Mouse (Mus musculus) CH12.LX (cell line): ENCODE measurements around the gene Plekhh3. TPM values are rescaled to one million over a fixed set of nuclear protein-coding genes. Genes with fewer than 3 reads are reported as not detected.

ENCODE experiments used
- DNase-seq: peaks from one replicate; pipeline ENCODE4 v3.0.0-alpha.2; 2013; ENCODE audit errors: extremely low read depth
- H3K27ac ChIP-seq: 2 replicates; pipeline ENCODE4 v1.5.1; 2012; ENCODE audit warnings: low read depth, mild to moderate bottlenecking, control low read depth, moderate library complexity; ENCODE audit not compliant: insufficient read depth
- H3K27me3 ChIP-seq: replicated peaks from 2 replicates; pipeline ENCODE3; 2012; ENCODE audit warnings: inconsistent platforms
- H3K36me3 ChIP-seq, 2 experiments: replicated peaks in 1 of 2; 2 replicates each; pipeline versions ENCODE3 to v1.6.1; 2012; ENCODE audit warnings: inconsistent platforms in 1 of 2, low read length in 1 of 2, mild to moderate bottlenecking in 1 of 2, mixed read lengths in 1 of 2, moderate library complexity in 1 of 2; ENCODE audit not compliant: control insufficient read depth in 1 of 2, insufficient read depth in 1 of 2
- H3K4me1 ChIP-seq, 2 experiments: 2 replicates each; pipeline ENCODE4 v1.6.1; 2012; ENCODE audit warnings: inconsistent platforms in 1 of 2, moderate library complexity in 1 of 2; ENCODE audit not compliant: insufficient read depth in 2 of 2, control insufficient read depth in 1 of 2
- H3K4me2 ChIP-seq: 2 replicates; pipeline ENCODE4 v1.6.1; 2012; ENCODE audit warnings: low read depth, mild to moderate bottlenecking, control low read depth; ENCODE audit not compliant: poor library complexity, insufficient read depth, severe bottlenecking
- H3K4me3 ChIP-seq, 3 experiments: fragments of 150-350 bp in 1 of 3; sonication (generic) in 1 of 3; replicated peaks in 1 of 3; 2 replicates each; pipeline versions ENCODE3 to v1.5.1; 2011 to 2012; ENCODE audit warnings: low read depth in 2 of 3, low read length in 2 of 3, mild to moderate bottlenecking in 2 of 3, moderate library complexity in 2 of 3, control low read depth in 1 of 3, improper control_type of control experiment in 1 of 3, inconsistent platforms in 1 of 3, mixed read lengths in 1 of 3; ENCODE audit not compliant: poor library complexity in 1 of 3
- H3K79me2 ChIP-seq: replicated peaks from 2 replicates; pipeline ENCODE4 v1.6.1; 2012; ENCODE audit warnings: mild to moderate bottlenecking, moderate library complexity; ENCODE audit not compliant: control insufficient read depth, poor library complexity, insufficient read depth, severe bottlenecking; ENCODE audit errors: extremely low read depth
- H3K9ac ChIP-seq: 2 replicates; pipeline ENCODE4 v1.6.1; 2012; ENCODE audit warnings: low read depth, mild to moderate bottlenecking, control low read depth, moderate library complexity; ENCODE audit not compliant: insufficient read depth
- H3K9me3 ChIP-seq: replicated peaks from 2 replicates; pipeline ENCODE3; 2012; ENCODE audit warnings: low read length, inconsistent platforms, mixed read lengths
- ELF1 ChIP-seq: IDR thresholded peaks from 2 replicates; pipeline ENCODE4 v1.6.1; 2014; ENCODE audit warnings: low read depth, mild to moderate bottlenecking, inconsistent platforms, low read length, improper control_type of control experiment
- ETS1 ChIP-seq: conservative IDR thresholded peaks from 2 replicates; pipeline ENCODE4 v1.6.1; 2012; ENCODE audit warnings: low read depth, mild to moderate bottlenecking, inconsistent platforms, low read length, improper control_type of control experiment, moderate library complexity
- HCFC1 ChIP-seq: IDR thresholded peaks from 2 replicates; pipeline ENCODE4 v1.6.1; 2012; ENCODE audit warnings: low read depth, mild to moderate bottlenecking, inconsistent platforms, low read length, improper control_type of control experiment
- MAX ChIP-seq: IDR thresholded peaks from 2 replicates; pipeline ENCODE4 v1.6.1; 2011; ENCODE audit warnings: low read length, improper control_type of control experiment
- MAZ ChIP-seq: IDR thresholded peaks from 2 replicates; pipeline ENCODE4 v1.6.1; 2012; ENCODE audit warnings: low read depth, mild to moderate bottlenecking, inconsistent platforms, low read length, improper control_type of control experiment, moderate library complexity
- MEF2A ChIP-seq: IDR thresholded peaks from 2 replicates; pipeline ENCODE4 v1.6.1; 2014; ENCODE audit warnings: low read depth, mild to moderate bottlenecking, inconsistent platforms, low read length, improper control_type of control experiment, borderline replicate concordance
- MYC ChIP-seq: IDR thresholded peaks from 2 replicates; pipeline ENCODE4 v1.6.1; 2011; ENCODE audit warnings: low read depth, mild to moderate bottlenecking, improper control_type of control experiment, low read length
- POLR2A ChIP-seq: IDR thresholded peaks from 2 replicates; pipeline ENCODE4 v1.6.1; 2011; ENCODE audit warnings: low read depth, mild to moderate bottlenecking, improper control_type of control experiment, low read length
- RAD21 ChIP-seq: IDR thresholded peaks from 2 replicates; pipeline ENCODE4 v1.6.1; 2011; ENCODE audit warnings: low read depth, mild to moderate bottlenecking, low read length, improper control_type of control experiment, moderate library complexity
- SIN3A ChIP-seq: IDR thresholded peaks from 2 replicates; pipeline ENCODE4 v1.6.1; 2012; ENCODE audit warnings: low read length, improper control_type of control experiment, inconsistent platforms
- SMC3 ChIP-seq: IDR thresholded peaks from 2 replicates; pipeline ENCODE4 v1.6.1; 2011; ENCODE audit warnings: low read depth, low read length, improper control_type of control experiment
- TBP ChIP-seq: conservative IDR thresholded peaks from 2 replicates; pipeline ENCODE4 v1.6.1; 2011; ENCODE audit warnings: low read depth, low read length, improper control_type of control experiment
- TCF12 ChIP-seq: IDR thresholded peaks from 2 replicates; pipeline ENCODE4 v1.6.1; 2014; ENCODE audit warnings: low read depth, mild to moderate bottlenecking, inconsistent platforms, low read length, improper control_type of control experiment
- UBTF ChIP-seq: IDR thresholded peaks from 2 replicates; pipeline ENCODE4 v1.6.1; 2012; ENCODE audit warnings: low read depth, mild to moderate bottlenecking, inconsistent platforms, low read length, improper control_type of control experiment, moderate library complexity
- USF2 ChIP-seq: conservative IDR thresholded peaks from 2 replicates; pipeline ENCODE4 v1.6.1; 2011; ENCODE audit warnings: low read depth, low read length, improper control_type of control experiment
- ZC3H11A ChIP-seq: IDR thresholded peaks from 2 replicates; pipeline ENCODE4 v1.6.1; 2012; ENCODE audit warnings: low read depth, mild to moderate bottlenecking, inconsistent platforms, low read length, improper control_type of control experiment
- dilution Hi-C: fragments of 300-500 bp; cut with MboI; formaldehyde crosslinking; loops from 2 replicates; pipeline ENCODE4 v1.14.3; 2020; ENCODE audit warnings: low sequenced_read_pairs; ENCODE audit not compliant: extremely low pct_unique_long_range_greater_than_20kb, extremely low pct_ligation_motif_present
- in situ Hi-C: fragments of 300-500 bp; cut with MboI; formaldehyde crosslinking; loops from 3 replicates; pipeline ENCODE4 v1.14.3; 2019; ENCODE audit warnings: low sequenced_read_pairs, low pct_ligation_motif_present, low pct_unique_long_range_greater_than_20kb, mixed read lengths
- polyA plus RNA-seq: library from polyadenylated mRNA; unstranded; fragments of >175 nt; gene quantifications from 2 replicates; pipeline ENCODE4 v1.2.1, GENCODE M21; 2012; ENCODE audit warnings: low read depth; ENCODE audit not compliant: insufficient read length
- total RNA-seq, 2 experiments: library from RNA; depleted of rRNA; stranded (reverse); fragments of 300-350 nt in 1 of 2; fragments of >200 nt in 1 of 2; gene quantifications; 2 replicates each; pipeline ENCODE4 v1.2.3; 2012 to 2014

Plekhh3 gene
- total and polyA plus RNA-seq, 3 experiments: 2.9 to 20.3 (median 5.0) TPM

- DNase-seq: no peak
- Histone ChIP-seq H3K36me3 (no peaks in the 10 kb centered on the region), H3K4me2 (no peak overlapping the region)
- TF ChIP-seq MAX: no peak
- no peak for TF ChIP-seq MYC
- TF ChIP-seq ELF1: no peak
- TF ChIP-seq POLR2A: no peak
- TF ChIP-seq ZC3H11A: no peak
- no peak for TF ChIP-seq TCF12
- no peak for TF ChIP-seq MAZ
- no peak for TF ChIP-seq RAD21
- TF ChIP-seq, all 38 proteins: peak for 0
- H3K27ac ChIP-seq: no peak overlapping the region
- H3K4me3 ChIP-seq: no peak overlapping the region
- no peak overlapping the region for H3K9ac ChIP-seq
- H3K9me3 ChIP-seq: no peaks in the 10 kb centered on the region
- no peaks in the 10 kb centered on the region for H3K27me3 ChIP-seq
- H3K79me2 ChIP-seq: no peaks in the 10 kb centered on the region
- dilution Hi-C loops (no loop called here), in situ Hi-C loops (no loop called here)
- H3K4me1 ChIP-seq: peaks cover 7 to 32% of the 10 kb centered on the region in 2 experiments
Observed at GRCm38 (mm10) chr11:101142215-101142967, 28.8 kb downstream of the Plekhh3 start.

GRCm38 (mm10) chr11:101141088-101141487, 30.1 kb downstream of the Plekhh3 start:
- no peak overlapping the region for H3K4me2 ChIP-seq
- H3K27ac ChIP-seq: no peak overlapping the region
- in situ Hi-C loops: no loop called here
- H3K4me1 ChIP-seq: peaks cover 5 to 23% of the 10 kb centered on the region in 2 experiments; a peak in 3 of 4 replicates
- TF ChIP-seq HCFC1: no peak
- no peak for TF ChIP-seq SIN3A
- no peak for TF ChIP-seq MAX
- no peak for TF ChIP-seq ETS1
- H3K9me3 ChIP-seq: no peaks in the 10 kb centered on the region
- no peak overlapping the region for H3K4me3 ChIP-seq
- no peaks in the 10 kb centered on the region for H3K36me3 ChIP-seq
- dilution Hi-C loops: no loop called here
- H3K9ac ChIP-seq: no peak overlapping the region
- H3K27me3 ChIP-seq: no peaks in the 10 kb centered on the region
- no peak for DNase-seq
- no peaks in the 10 kb centered on the region for H3K79me2 ChIP-seq

DNA sequence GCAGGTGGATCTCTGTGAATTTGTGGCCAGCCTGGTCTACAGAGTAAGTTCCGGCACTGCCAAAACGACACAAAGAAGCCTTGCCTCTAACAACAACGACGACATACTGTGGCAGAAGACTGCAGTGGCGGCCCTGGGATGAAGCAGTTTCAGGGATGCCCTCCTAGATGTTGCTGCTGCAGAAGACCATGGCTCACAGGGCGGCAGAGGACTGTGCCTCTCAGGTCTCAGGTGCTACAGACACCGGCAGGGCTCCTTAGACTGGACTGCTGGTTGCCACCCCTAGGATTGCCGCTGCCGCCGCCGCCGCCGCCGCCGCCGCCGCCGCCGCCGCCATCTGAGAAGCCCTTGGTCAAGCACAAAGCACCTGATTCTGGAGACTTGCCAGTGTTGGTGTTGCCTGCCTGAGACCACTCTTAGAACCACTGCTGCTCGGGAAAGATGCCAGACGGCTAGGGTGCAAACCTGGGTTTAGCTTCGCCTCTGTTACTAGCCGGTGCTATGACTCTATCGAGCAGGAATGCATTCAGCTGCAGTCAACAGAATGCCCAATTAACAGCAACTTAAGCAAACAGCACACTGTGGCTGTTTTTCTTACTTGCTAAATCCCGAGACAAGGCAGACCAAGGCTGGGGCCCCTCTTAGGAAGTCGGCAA, 30.9 kb downstream of the Plekhh3 start:
- TF ChIP-seq POLR2A: no peak
- no peak for TF ChIP-seq MEF2A
- no peak for TF ChIP-seq SMC3
- no peak for TF ChIP-seq MAZ
- TF ChIP-seq ETS1: no peak
- no peak for TF ChIP-seq SIN3A
- no peak for TF ChIP-seq USF2
- no peak for TF ChIP-seq UBTF
- no peak for TF ChIP-seq TBP
- H3K79me2 ChIP-seq: no peaks in the 10 kb centered on the region

More for the DNA sequence above, 30.9 kb downstream of the Plekhh3 start:
- in situ Hi-C loops: no loop called here
- no peak for DNase-seq
- H3K27ac ChIP-seq: no peak overlapping the region
- H3K9me3 ChIP-seq: no peaks in the 10 kb centered on the region
- no peak overlapping the region for H3K9ac ChIP-seq
- H3K27me3 ChIP-seq: no peaks in the 10 kb centered on the region
- H3K4me1 ChIP-seq: peaks cover 5 to 23% of the 10 kb centered on the region in 2 experiments; a peak in 3 of 4 replicates
- H3K4me3 ChIP-seq: no peak overlapping the region
- no peak overlapping the region for H3K4me2 ChIP-seq
- dilution Hi-C loops: no loop called here
- no peaks in the 10 kb centered on the region for H3K36me3 ChIP-seq
